Mouse (Mus musculus): ENCODE measurements around the gene Cep170b. TPM values are rescaled to one million over a fixed set of nuclear protein-coding genes. Genes with fewer than 3 reads are reported as not detected.

Cep170b gene
- total RNA-seq, 4 experiments from 2014 or later: 252 to 327 (median 295) TPM

DNA sequence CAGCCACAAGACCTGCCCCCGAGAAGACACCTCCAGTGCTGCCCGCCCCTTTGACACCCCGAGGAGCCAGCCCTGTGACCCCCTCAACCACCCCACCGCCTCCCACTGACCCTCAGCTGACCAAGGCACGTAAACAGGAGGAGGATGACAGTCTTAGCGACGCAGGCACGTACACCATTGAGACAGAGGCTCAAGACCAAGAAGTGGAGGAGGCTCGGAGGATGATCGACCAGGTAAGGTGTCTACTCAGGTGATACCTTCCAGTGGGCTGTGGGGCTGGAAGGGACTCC lies 16.3 kb downstream of the Cep170b start:
- no peak for DNase-seq (ENCODE audit: low spot score in 2 of 2)

- no peak for DNase-seq (ENCODE audit: low spot score in 2 of 2)
Observed at GRCm38 (mm10) chr12:112737081-112737480, 16.8 kb downstream of the Cep170b start.

DNA sequence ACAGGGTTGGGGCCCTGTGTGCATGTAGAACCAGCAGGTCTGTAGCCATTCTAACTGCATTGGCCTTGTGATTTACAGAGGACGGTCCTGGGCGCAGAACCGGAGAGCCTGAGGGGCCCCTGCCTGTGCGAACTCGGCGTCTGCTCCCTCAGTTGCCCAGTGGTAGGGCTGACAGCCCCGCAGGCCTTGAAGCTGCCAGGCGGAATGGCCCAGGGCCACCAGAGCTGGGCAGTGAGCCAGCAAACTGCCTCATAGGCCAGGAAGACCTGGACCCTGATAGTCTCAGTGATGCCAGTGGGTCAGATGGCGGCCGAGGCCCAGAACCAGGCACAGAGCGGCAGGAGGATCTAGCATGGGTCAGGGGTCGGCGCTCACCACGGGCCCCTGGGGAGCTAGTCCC lies 17.5 kb downstream of the Cep170b start:
- no peak for DNase-seq (ENCODE audit: low spot score in 2 of 2)

DNA sequence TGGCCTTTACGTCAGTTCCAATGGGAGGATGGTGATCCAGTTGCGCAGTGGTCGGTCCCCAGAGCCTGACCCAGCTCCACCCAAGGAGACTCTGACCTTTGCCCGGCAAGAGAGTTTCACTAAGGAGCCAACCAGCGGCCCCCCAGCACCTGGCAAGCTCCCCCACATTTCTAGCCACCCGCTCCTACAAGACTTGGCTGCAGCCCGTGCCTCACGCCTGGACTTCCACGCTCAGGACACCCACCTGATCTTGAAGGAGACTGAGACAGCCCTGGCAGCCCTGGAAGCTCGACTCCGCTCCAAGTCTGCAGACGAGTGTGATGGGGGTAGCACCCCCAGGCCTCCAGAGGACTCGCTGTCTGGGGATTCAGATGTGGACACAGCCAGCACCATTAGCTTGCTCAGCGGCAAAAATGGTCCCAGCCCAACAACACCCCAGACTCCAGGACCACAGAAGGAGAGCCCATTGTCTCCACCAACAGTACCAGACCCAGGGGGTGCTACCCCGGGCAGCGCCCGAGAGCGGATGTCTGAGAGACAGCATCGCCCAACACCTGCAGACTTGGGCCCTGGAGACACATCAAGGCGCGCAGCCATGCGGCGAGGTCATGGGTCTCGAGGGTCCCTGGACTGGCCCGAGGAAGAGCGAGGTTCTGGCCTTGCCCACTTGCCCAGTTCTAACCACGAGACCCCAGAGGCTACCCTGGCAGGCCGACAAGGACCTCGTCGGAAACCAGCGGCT lies 18.2 kb downstream of the Cep170b start:
- no peak for DNase-seq (ENCODE audit: low spot score in 2 of 2)

GRCm38 (mm10) chr12:112739023-112739568 lies 18.8 kb downstream of the Cep170b start:
- no peak for DNase-seq (ENCODE audit: low spot score in 2 of 2)

DNA sequence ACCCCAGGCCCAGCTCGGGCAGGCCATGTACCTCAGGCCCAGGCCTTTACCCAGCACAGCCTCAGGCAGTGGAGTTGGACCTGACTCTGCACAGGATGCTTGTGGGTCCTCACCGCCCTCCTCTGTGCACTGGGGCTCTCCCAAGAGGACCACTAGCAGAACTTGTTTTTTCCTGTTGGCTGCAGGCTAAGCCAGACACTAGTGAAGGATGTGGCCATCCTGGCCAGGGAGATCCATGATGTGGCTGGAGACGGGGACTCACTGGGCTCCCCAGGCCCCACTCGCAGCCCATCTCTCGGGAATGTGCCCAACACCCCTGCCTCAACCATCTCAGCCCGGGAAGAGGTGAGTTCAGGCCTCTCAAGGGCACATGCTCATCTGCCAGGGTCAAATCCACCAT lies 22.5 kb downstream of the Cep170b start:
- no peak for DNase-seq (ENCODE audit: low spot score in 2 of 2)

GRCm38 (mm10) chr12:112743168-112743975 lies 23.1 kb downstream of the Cep170b start:
- DNase-seq (ENCODE audit: low spot score in 2 of 2): peak; percentile 64 to 85

GRCm38 (mm10) chr12:112744211-112744610 lies 24.0 kb downstream of the Cep170b start:
- no peak for DNase-seq (ENCODE audit: low spot score in 2 of 2)

DNA sequence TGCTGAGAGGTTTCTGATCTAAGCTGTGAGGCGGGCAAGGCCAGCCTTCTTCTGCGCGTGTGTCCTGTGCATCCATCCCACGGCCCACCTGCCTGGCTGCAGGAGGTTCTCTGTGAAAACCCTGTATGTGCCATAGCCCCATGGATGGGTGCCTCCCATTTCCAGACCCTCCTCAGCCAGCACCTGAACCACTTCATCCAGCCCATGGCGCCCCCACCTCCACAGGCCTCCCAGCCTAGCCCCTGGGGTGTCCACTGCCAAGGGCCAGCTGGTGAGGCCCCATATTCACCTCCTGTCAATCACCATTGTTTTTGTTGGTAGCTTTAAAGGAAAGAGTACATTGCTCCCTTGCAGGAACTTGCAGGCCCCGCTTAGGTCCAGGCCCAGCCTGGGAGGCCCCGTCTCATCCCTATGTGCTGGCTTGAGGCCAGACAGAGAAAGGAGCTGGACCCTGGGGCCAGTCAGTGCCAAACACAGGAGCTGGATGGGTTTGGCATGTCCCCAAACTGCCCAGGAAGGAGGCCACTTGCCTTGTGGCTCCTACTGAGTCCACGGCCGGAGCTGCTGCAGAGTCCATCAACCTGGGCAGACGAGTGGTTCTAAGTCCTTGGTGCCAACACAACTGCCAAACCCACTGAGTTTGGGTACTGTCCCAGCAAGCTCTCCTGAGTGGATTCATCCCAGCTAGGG lies 24.8 kb downstream of the Cep170b start:
- no peak for DNase-seq (ENCODE audit: low spot score in 2 of 2)

DNA sequence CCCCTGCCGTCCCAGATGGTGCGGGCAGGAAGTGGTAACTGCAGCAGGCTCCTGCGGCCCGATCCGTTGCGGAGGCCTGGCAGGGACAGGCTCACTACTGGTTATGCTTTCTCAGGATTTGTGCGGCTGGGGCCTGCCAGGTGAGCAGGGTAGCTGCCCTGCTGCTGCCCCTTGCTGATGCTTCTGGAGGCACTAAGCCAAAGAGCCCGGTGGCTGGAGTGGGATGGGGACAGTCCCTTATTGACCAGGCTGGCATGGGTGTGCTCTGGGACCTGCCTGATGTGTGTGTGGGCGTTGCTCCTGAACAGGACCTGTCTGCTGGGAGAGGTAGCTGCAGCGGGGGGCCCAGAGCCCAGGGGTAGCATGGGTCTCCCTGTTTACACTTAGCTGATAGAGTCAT lies 25.5 kb downstream of the Cep170b start:
- DNase-seq (ENCODE audit: low spot score in 2 of 2): no peak

DNA sequence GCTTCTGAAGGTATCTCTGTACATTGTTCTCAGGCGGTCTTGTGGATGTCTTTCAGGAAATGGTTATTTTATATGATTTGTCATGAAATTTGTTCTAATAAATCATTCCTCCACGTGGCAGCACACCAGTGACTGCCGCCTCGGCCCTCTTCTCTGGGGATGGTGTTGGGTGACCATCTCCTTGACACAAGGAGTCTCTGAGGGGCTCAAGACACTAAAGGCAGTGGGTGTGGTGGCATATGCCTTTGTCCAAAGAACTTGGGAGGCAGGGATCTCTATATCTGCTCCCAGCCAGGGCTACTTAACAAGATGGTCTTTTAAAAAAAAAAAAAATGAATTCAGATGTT lies 26.2 kb downstream of the Cep170b start:
- no peak for DNase-seq (ENCODE audit: low spot score in 2 of 2)

DNA sequence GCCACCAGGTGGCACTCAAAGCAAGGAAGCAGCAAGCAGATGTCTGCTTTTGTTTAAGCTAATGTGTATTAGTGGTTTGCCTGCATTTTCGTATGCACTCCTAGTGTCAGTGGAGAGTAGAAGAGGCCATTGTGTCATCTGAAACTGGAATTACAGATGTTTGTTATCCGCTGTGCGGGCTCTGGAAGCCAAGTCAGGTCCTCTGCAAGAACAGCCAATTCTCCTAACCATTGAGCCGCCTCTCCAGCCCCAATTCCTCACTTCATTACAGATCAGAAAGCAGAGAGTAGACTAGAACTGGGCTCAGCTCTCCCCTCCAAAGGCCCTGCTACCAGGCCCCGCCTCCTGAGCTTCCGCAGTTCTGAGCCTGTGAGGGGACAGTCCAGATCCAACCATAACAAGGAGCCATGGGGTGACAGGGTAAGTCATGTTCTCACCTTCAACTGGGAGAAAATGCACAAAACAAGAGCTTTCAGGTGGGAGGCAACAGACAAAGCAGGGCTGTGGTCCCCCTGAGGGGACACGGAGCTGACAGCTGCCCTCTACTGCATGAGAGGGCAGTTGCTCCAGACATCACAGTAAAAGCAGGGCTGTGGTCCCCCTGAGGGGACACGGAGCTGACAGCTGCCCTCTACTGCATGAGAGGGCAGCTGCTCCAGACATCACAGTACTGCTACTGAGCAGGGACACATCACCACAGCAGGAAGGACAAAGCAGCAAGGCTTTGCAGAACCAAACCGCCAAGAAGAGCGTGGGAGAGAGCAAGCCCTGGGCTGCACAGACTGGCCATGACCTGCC lies 26.8 kb downstream of the Cep170b start:
- DNase-seq (ENCODE audit: low spot score in 2 of 2): no peak

GRCm38 (mm10) chr12:112747606-112747970 lies 27.3 kb downstream of the Cep170b start:
- DNase-seq (ENCODE audit: low spot score in 2 of 2): no peak

DNA sequence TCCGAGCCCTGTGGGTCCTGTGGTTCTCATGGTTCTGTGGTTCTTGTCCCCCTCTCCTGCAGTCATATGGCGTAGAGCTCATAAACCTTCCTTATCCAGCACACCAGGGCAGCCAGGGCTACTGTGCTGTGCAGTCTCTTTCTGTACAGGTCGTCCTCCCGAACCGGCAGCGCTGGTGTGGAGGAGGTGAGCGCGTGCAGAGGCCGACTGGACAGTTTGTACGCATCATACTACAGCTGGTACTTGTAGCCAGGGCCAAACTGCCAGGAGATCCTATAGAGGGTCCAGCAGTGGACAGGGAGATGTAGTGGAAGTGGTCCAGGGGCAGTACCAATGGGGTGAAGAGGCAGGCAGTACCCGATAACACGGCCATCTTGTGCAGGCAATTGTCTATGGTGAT lies 30.7 kb downstream of the Cep170b start:
- DNase-seq (ENCODE audit: low spot score in 2 of 2): no peak

DNA sequence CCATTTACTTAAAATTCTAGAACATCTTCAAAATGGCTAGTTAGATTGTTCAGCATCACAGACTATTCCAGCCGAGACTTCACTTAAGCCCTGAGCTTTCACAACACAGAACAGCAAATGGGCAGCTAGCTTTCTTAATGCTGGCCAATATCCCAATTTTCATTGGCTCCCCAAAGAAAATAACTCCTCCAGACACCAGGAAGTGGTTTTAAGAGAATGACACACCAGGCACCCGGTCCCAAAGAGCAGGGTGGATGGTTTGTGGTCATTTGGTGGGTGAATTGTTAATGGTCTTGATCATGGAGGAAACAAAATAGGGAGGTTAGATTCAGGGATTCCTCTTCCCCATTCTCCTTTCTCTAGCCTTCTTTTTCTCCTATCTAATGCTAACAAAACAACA lies 32.1 kb downstream of the Cep170b start:
- DNase-seq (ENCODE audit: low spot score in 2 of 2): no peak

DNA sequence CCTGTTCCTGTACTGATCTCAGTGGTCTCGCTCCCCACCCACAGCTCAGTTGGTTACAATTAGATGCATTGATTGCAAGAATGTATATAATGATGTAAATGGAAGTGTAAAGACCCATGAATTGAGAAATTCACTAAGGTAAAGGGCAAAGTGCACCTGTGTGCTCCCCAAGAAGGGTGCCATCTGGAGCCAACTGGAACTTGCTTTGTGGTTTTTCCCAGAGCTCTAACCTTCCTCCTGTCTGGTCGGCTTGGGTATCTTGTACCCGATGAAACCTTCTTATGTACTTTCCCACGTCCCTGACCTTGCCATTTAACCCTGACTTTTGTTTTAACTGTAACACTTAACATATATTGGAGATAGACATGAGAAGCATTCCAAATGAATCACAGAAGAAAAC lies 35.6 kb downstream of the Cep170b start:
- no peak for DNase-seq (ENCODE audit: low spot score in 2 of 2)

DNA sequence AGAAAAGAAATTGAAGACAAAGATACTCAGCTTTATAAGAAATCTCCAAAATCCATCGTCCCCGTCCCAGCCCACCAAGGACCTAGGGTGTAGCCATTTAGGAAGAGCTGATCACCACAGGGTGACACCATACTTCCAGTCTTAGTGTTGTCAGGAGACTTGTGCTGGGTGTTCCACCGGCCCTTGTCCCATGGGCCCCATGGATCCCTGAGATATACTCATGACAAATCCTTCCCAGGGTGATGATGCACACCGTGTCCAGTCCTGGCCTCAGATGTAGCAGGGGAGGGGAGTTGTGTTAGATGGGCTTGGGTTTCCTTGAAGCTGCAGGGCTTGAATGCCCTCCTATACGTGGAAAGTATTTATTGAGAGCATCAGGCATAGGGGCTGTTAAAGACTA lies 37.6 kb downstream of the Cep170b start:
- DNase-seq (ENCODE audit: low spot score in 2 of 2): no peak

DNA sequence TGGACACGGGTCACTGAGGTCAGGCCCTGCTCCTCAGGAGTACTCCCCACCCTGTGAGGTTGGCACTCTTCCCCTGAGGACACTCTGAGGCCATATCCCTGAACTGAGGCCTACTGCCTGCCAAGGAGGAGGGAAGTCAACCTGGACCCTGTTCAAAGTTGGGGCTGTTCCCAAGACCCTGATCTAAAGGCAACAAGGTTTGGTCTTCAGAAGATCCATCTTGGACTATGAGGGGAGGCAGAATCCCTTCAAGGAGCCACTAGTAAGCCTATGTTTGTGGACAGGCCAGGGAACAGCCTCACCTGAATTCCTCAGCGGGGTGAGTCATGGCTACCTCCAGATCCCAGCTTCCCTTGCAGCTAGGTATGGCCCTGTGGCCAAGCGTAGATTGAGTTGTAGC lies 39.2 kb downstream of the Cep170b start:
- DNase-seq (ENCODE audit: low spot score in 2 of 2): no peak

- no peak for DNase-seq (ENCODE audit: low spot score in 2 of 2)
Observed at GRCm38 (mm10) chr12:112760154-112760926, 40.1 kb downstream of the Cep170b start, which contains the start of gene Pld4. Gene Pld4, plus strand, starts transcription at chr12:112760655.

- DNase-seq (ENCODE audit: low spot score in 2 of 2): no peak
Observed at GRCm38 (mm10) chr12:112761411-112761810, 41.2 kb downstream of the Cep170b start.

DNA sequence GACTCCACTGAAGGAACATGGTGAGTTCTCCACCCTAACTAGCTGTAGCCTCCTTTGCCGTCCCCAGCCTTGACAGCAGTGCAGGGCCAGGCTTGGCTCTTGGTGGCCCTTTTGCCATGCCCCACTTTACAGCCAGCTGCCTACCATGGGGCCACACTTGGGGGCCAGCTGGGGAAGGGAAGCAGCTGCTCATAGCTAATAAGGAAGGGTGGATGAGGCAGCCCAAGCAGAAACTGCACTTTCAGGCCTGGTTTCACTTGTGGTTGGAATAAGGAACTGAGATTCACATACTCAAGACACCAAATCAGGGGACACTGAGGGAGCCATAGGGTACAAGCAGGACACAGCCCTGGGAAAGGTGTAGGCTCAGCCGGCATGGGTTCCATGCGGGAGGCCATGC lies 41.8 kb downstream of the Cep170b start:
- DNase-seq (ENCODE audit: low spot score in 2 of 2): no peak
